Mouse (Mus musculus) heart, postnatal 0 days (tissue): ENCODE data around the gene Vps50. TPM values are rescaled to one million over a fixed set of nuclear protein-coding genes. Genes with fewer than 3 reads are reported as not detected.

Experiments used
- ATAC-seq: fragments of 200-750 bp; cut with Nextera tagmentation; 2 replicates; pipeline ENCODE4 v1.8.0; 2017; ENCODE audit warnings: low read depth, moderate number of reproducible peaks, moderate library complexity; ENCODE audit not compliant: insufficient read depth
- DNase-seq: peaks from one replicate; pipeline ENCODE4 v3.0.0-alpha.2; 2016; ENCODE audit warnings: low spot score
- H3K27ac ChIP-seq: fragments of 300-500 bp; sonication (generic); 2 replicates; pipeline ENCODE4 v1.5.1; 2014; ENCODE audit warnings: low read depth, mild to moderate bottlenecking
- H3K27me3 ChIP-seq: fragments of 300-500 bp; sonication (generic); 2 replicates; pipeline ENCODE4 v1.6.1; 2014; ENCODE audit warnings: low read length, mixed read lengths; ENCODE audit not compliant: control insufficient read depth, insufficient read depth
- H3K36me3 ChIP-seq: fragments of 300-500 bp; sonication (generic); replicated peaks from 2 replicates; pipeline ENCODE4 v1.6.1; 2014; ENCODE audit warnings: low read length, mixed read lengths; ENCODE audit not compliant: control insufficient read depth, insufficient read depth
- H3K4me1 ChIP-seq: fragments of 300-500 bp; sonication (generic); 2 replicates; pipeline ENCODE4 v1.6.1; 2014; ENCODE audit warnings: antibody characterized with exemption; ENCODE audit not compliant: control insufficient read depth, insufficient read depth
- H3K4me2 ChIP-seq: fragments of 300-500 bp; sonication (generic); 2 replicates; pipeline ENCODE4 v1.6.1; 2014; ENCODE audit warnings: low read depth, mild to moderate bottlenecking, low read length, moderate library complexity
- H3K4me3 ChIP-seq: fragments of 300-500 bp; sonication (generic); 2 replicates; pipeline ENCODE4 v1.5.1; 2014; ENCODE audit warnings: low read depth, low read length
- H3K9ac ChIP-seq: fragments of 300-500 bp; sonication (generic); replicated peaks from 2 replicates; pipeline ENCODE4 v1.6.1; 2014; ENCODE audit warnings: low read depth, low read length, mixed read lengths
- H3K9me3 ChIP-seq: fragments of 300-500 bp; sonication (generic); replicated peaks from 2 replicates; pipeline ENCODE4 v1.6.1; 2016; ENCODE audit warnings: low read length; ENCODE audit not compliant: control insufficient read depth
- CTCF ChIP-seq: IDR thresholded peaks from 2 replicates; pipeline ENCODE4 v1.5.1; 2016; ENCODE audit warnings: antibody characterized with exemption, control low read depth, low read depth
- EP300 ChIP-seq: IDR thresholded peaks from 2 replicates; pipeline ENCODE4 v1.6.1; 2016; ENCODE audit warnings: antibody characterized with exemption, low read depth
- WGBS: fragments of 180-500 bp; shearing (Covaris S2); extraction: QIAGEN DNeasy Blood & Tissue Kit; methylation state at CpG from one replicate; pipeline ENCODE4 v1.1.7; 2014; 5-methylcytosine and 5-hydroxymethylcytosine counted together
- polyA plus RNA-seq: library from polyadenylated mRNA; unstranded; fragments of >200 nt; fragmentation: Nextera tagmentation; extraction: Ambion mirVana; gene quantifications from 2 replicates; pipeline ENCODE4 v1.2.1, GENCODE M21; 2015
- total RNA-seq: library from RNA; depleted of rRNA; stranded (reverse); fragments of >200 nt; gene quantifications from 2 replicates; pipeline ENCODE4 v1.2.3, GENCODE M21; 2014; ENCODE audit warnings: low replicate concordance

The Vps50 gene
- total and polyA plus RNA-seq, 2 experiments from 2014 or later: 14.3 to 39.6 TPM

DNA sequence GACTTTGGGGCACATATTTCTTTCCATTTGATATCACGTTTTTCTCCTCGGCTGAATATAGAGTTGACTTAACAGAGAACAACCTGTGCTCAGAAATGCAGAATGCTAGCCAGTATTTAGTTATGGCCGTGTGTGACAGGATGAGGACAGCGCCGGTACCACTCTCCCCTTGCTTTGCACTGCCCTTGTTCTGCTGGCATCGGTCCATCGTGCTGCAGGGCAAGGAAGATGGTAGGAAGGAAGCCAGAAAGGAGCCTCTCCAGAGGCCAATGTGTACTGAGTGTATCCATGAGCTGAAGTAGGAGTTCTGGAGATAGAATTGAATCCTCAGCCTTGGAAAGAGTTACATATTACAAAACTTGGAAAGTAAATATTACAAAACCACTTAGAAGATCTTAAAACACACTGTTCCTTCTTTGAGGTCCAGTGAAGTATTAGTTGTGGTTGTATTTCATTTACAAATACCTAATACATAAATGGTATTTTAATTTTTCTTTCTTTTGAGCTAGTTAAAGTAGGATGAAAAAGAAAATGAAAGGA, 69.0 kb downstream of the Vps50 start:
- no peak overlapping the region for H3K27ac ChIP-seq
- no peak overlapping the region for H3K9ac ChIP-seq
- no peak overlapping the region for H3K4me3 ChIP-seq
- no peaks in the 10 kb centered on the region for H3K9me3 ChIP-seq
- H3K36me3 ChIP-seq: peaks cover 28% of the 10 kb centered on the region
- TF ChIP-seq EP300 (no peak), CTCF (no peak)
- no peaks in the 10 kb centered on the region for H3K27me3 ChIP-seq
- ATAC-seq (no peak), DNase-seq (no peak)
- no peak overlapping the region for H3K4me2 ChIP-seq
- no peaks in the 10 kb centered on the region for H3K4me1 ChIP-seq
- 81% methylated on average over 7 of the region's 7 CpGs for WGBS

DNA sequence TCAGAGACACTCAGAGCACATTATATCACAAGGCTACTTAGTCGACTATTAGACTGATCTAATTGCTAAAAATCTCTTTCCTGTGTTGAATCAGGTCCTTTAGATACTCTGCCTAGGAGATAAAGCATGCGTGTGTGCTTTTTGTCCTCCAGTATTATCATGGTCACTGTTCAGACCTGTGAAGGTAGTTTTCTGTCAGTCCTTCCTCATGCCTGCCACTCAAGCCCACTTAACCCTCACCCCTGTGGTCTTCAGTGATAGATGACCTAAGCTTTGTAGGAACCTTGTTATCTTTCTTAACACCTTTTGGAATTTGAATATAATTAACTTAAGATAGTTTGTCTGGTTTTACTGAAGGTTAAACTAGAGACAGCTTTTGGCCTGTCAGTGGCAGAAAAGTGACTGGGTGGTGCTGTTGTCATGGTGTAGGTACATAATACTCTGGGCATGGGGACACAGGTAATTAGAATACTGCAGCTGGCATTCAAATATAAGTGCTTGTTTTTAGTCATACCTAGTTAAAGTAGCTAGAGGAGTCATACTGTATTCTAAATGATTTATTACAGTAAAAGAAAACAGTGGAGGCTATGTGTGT, 74.1 kb downstream of the Vps50 start:
- H3K4me1 ChIP-seq: no peaks in the 10 kb centered on the region
- TF ChIP-seq EP300 (no peak), CTCF (no peak)
- H3K9ac ChIP-seq: no peak overlapping the region
- no peak overlapping the region for H3K4me2 ChIP-seq
- no peak overlapping the region for H3K27ac ChIP-seq
- ATAC-seq (no peak), DNase-seq (no peak)
- 28% methylated on average over 2 of the region's 2 CpGs for WGBS
- no peaks in the 10 kb centered on the region for H3K27me3 ChIP-seq
- no peaks in the 10 kb centered on the region for H3K9me3 ChIP-seq
- no peak overlapping the region for H3K4me3 ChIP-seq
- peaks cover 28% of the 10 kb centered on the region for H3K36me3 ChIP-seq

GRCm38 (mm10) chr6:3573787-3574186, 75.6 kb downstream of the Vps50 start:
- no peak for DNase-seq
- H3K36me3 ChIP-seq: peaks cover 28% of the 10 kb centered on the region
- WGBS: 91% methylated on average over 8 of the region's 8 CpGs
- no peak overlapping the region for H3K27ac ChIP-seq
- no peak overlapping the region for H3K4me3 ChIP-seq
- ATAC-seq: no peak
- no peaks in the 10 kb centered on the region for H3K4me1 ChIP-seq
- no peak overlapping the region for H3K9ac ChIP-seq
- no peaks in the 10 kb centered on the region for H3K9me3 ChIP-seq
- H3K4me2 ChIP-seq: no peak overlapping the region
- no peaks in the 10 kb centered on the region for H3K27me3 ChIP-seq
- TF ChIP-seq CTCF (no peak), EP300 (no peak)

- Histone ChIP-seq H3K27ac (no peak overlapping the region), H3K27me3 (no peaks in the 10 kb centered on the region), H3K4me1 (no peaks in the 10 kb centered on the region), H3K4me3 (no peak overlapping the region), H3K4me2 (no peak overlapping the region), H3K9ac (no peak overlapping the region), H3K36me3 (0 out of 2 replicates have a peak, but pooled peaks cover 13% of the 10 kb centered on the region), H3K9me3 (no peaks in the 10 kb centered on the region)
- WGBS: 82% methylated on average over 1 of the region's 1 CpGs
- TF ChIP-seq CTCF (no peak), EP300 (no peak)
- no peak for ATAC-seq
- DNase-seq: no peak
These were observed 87.2 kb downstream of the Vps50 start for GRCm38 (mm10) chr6:3585402-3585801.

DNA sequence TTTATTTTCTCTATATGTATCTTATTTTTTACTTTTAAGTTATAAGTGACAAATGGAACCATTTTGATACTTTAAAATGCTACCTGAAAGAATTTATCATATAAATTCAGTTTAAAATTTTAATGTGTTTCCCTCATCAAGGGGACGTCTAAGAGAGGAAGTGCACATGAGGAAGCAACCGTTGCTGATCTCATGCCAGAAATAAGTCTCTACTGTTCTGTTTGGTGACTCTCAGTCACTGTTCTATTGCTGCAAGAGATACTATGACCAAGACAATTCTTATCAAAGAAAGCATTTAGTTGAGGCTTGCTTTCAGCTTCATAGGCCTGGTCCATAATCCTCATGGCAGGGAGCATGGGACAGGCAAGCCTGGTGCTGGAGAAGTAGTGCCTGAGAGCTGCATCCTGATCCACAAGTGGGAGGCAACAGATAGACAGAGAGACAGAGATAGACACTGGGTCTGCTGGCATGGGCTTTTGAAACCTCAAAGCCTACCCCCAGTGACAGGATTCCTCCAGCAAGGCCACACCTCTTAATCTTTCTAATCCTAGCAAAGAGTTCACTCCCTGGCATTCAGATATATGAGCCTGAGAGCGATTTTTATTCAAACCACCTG, 92.2 kb downstream of the Vps50 start:
- H3K4me3 ChIP-seq: no peak overlapping the region
- no peak for DNase-seq
- TF ChIP-seq CTCF (no peak), EP300 (no peak)
- peaks cover 28% of the 10 kb centered on the region; the same call in 1 of the 2 replicates for H3K36me3 ChIP-seq
- WGBS: 70% methylated on average over 3 of the region's 3 CpGs
- no peak overlapping the region for H3K27ac ChIP-seq
- no peaks in the 10 kb centered on the region for H3K4me1 ChIP-seq
- no peaks in the 10 kb centered on the region for H3K9me3 ChIP-seq
- H3K4me2 ChIP-seq: no peak overlapping the region
- H3K9ac ChIP-seq: no peak overlapping the region
- ATAC-seq: no peak
- no peaks in the 10 kb centered on the region for H3K27me3 ChIP-seq

GRCm38 (mm10) chr6:3594246-3594645, 96.1 kb downstream of the Vps50 start:
- DNase-seq (no peak), ATAC-seq (no peak)
- Histone ChIP-seq H3K4me1 (no peaks in the 10 kb centered on the region), H3K9ac (no peak overlapping the region), H3K36me3 (peaks cover 21% of the 10 kb centered on the region; the same call in 1 of the 2 replicates), H3K4me3 (no peak overlapping the region), H3K27me3 (no peaks in the 10 kb centered on the region), H3K9me3 (no peaks in the 10 kb centered on the region), H3K27ac (no peak overlapping the region), H3K4me2 (no peak overlapping the region)
- 76% methylated on average over 1 of the region's 1 CpGs for WGBS
- TF ChIP-seq CTCF (no peak), EP300 (no peak)
